Comparison of ENCODE assay signal across 7 mouse cellular contexts in genomic region chr5:34368551-34369290, GRCm38 (mm10). TPM values are rescaled to one million over a fixed set of nuclear protein-coding genes. Genes with fewer than 3 reads are reported as not detected.
DNase-seq lines count a peak whose midpoint lies in the region; ATAC-seq and TF ChIP-seq lines count a peak whose summit lies in the region.

No protein-coding gene starts in this region.

- peaks cover 15% of the 10 kb centered on the region for H3K4me1 ChIP-seq in liver, adult 2 months (ENCODE audit: control insufficient read depth, insufficient read depth, low read length)
- H3K4me1 ChIP-seq in embryonic facial prominence, embryonic 14.5 days (ENCODE audit: control insufficient read depth, insufficient read depth, low read length): peaks cover 14% of the 10 kb centered on the region
- H3K4me1 ChIP-seq in limb, embryonic 10.5 days: peaks cover 23% of the 10 kb centered on the region
- H3K4me1 ChIP-seq in neural tube, embryonic 13.5 days (replicated peaks): peaks cover 30% of the 10 kb centered on the region

- 42% methylated on average over 7 of the region's 7 CpGs for WGBS in liver, adult 2 months
- 77% methylated on average over 7 of the region's 7 CpGs for WGBS in embryonic facial prominence, embryonic 14.5 days
- 71% methylated on average over 7 of the region's 7 CpGs for WGBS in limb, embryonic 10.5 days
- 71% methylated on average over 7 of the region's 7 CpGs for WGBS in neural tube, embryonic 13.5 days

- H3K4me2 ChIP-seq in embryonic facial prominence, embryonic 14.5 days (ENCODE audit: low read depth, low read length): peak overlapping the region; percentile 59
- peak overlapping the region; percentile 56 for H3K4me2 ChIP-seq in neural tube, embryonic 13.5 days

- H3K9me3 ChIP-seq in embryonic facial prominence, embryonic 14.5 days (ENCODE audit: control insufficient read depth, low read length): no peaks in the 10 kb centered on the region
- no peaks in the 10 kb centered on the region for H3K9me3 ChIP-seq in limb, embryonic 10.5 days (replicated peaks)
- H3K9me3 ChIP-seq in neural tube, embryonic 13.5 days: no peaks in the 10 kb centered on the region

- peak; percentile 64 for DNase-seq in liver, adult 2 months (ENCODE audit: extremely low read depth, low read depth, low spot score)
- DNase-seq in liver: no peak
- no peak for DNase-seq in embryonic facial prominence, embryonic 14.5 days (ENCODE audit: low spot score)
- DNase-seq in limb, embryonic 10.5 days (ENCODE audit: low spot score): no peak
- DNase-seq in B cell, adult 2 months: no peak
- DNase-seq in urinary bladder, postnatal 25 days (ENCODE audit: low spot score): no peak

- ATAC-seq in embryonic facial prominence, embryonic 14.5 days (ENCODE audit: low read depth): no peak
- ATAC-seq in neural tube, embryonic 13.5 days (ENCODE audit: low read depth): no peak; the same call in 1 of the 2 replicates

- H3K27me3 ChIP-seq in liver, adult 2 months (ENCODE audit: control insufficient read depth, insufficient read depth, low read length): no peaks in the 10 kb centered on the region
- no peaks in the 10 kb centered on the region for H3K27me3 ChIP-seq in embryonic facial prominence, embryonic 14.5 days (replicated peaks; ENCODE audit: control insufficient read depth, insufficient read depth, low read length)
- no peaks in the 10 kb centered on the region for H3K27me3 ChIP-seq in limb, embryonic 10.5 days (ENCODE audit: low read depth, poor library complexity, severe bottlenecking)
- no peaks in the 10 kb centered on the region for H3K27me3 ChIP-seq in neural tube, embryonic 13.5 days

- H3K27ac ChIP-seq in liver, adult 2 months (replicated peaks; ENCODE audit: insufficient read depth, low read depth, low read length): peak overlapping the region; percentile 79
- peak overlapping the region; percentile 86 for H3K27ac ChIP-seq in embryonic facial prominence, embryonic 14.5 days (replicated peaks; ENCODE audit: low read depth, low read length)
- H3K27ac ChIP-seq in limb, embryonic 10.5 days: peak overlapping the region; percentile 92
- peak overlapping the region; percentile 84 for H3K27ac ChIP-seq in neural tube, embryonic 13.5 days (replicated peaks)

- peaks cover 25% of the 10 kb centered on the region for H3K79me2 ChIP-seq in liver, adult 2 months (ENCODE audit: control insufficient read depth, insufficient read depth, low read length)

- peak overlapping the region; percentile 79 for H3K4me3 ChIP-seq in liver, adult 2 months (ENCODE audit: insufficient read depth, low read depth, low read length)
- peak overlapping the region; percentile 91 for H3K4me3 ChIP-seq in embryonic facial prominence, embryonic 14.5 days (ENCODE audit: low read depth, low read length)
- H3K4me3 ChIP-seq in limb, embryonic 10.5 days: peak overlapping the region; percentile 91
- H3K4me3 ChIP-seq in neural tube, embryonic 13.5 days: peak overlapping the region; percentile 95

- TF ChIP-seq POLR2A in liver, adult 2 months (IDR thresholded peaks at IDR 0.05; ENCODE audit: extremely low read depth, insufficient read depth, low read length): no peak

- H3K36me3 ChIP-seq in liver, adult 2 months (ENCODE audit: control insufficient read depth, insufficient read depth, low read length): no peaks in the 10 kb centered on the region
- H3K36me3 ChIP-seq in embryonic facial prominence, embryonic 14.5 days (ENCODE audit: control insufficient read depth, insufficient read depth, low read length): 0 out of 2 replicates have a peak, but pooled peaks cover 6% of the 10 kb centered on the region
- peaks cover 18% of the 10 kb centered on the region for H3K36me3 ChIP-seq in limb, embryonic 10.5 days
- H3K36me3 ChIP-seq in neural tube, embryonic 13.5 days: peaks cover 7% of the 10 kb centered on the region; the same call in 1 of the 2 replicates

- no peak for TF ChIP-seq CTCF in liver, adult 2 months (IDR thresholded peaks at IDR 0.05; ENCODE audit: low read depth, low read length)

- H3K9ac ChIP-seq in liver, adult 2 months (ENCODE audit: low read depth, low read length): peak overlapping the region; percentile 80
- H3K9ac ChIP-seq in embryonic facial prominence, embryonic 14.5 days (ENCODE audit: low read depth, low read length): peak overlapping the region; percentile 67
- peak overlapping the region; percentile 70 for H3K9ac ChIP-seq in neural tube, embryonic 13.5 days

RNA-seq across cellular contexts. Expression of gene Fam193a, which starts 1.0 kb away (rescaled TPM):
- total RNA-seq in liver, adult 2 months (2014; rRNA removed): 10.2 and 12.6 TPM in 2 replicates
- 16.4 and 22.6 TPM in 2 replicates for polyA plus RNA-seq in liver, adult 2 months (2012; rRNA removed)
- polyA plus RNA-seq in embryonic facial prominence, embryonic 14.5 days (2014; fragmentation: Nextera tagmentation; extraction: Ambion mirVana): 15.2 and 15.7 TPM in 2 replicates
- 13.9 and 15.1 TPM in 2 replicates for polyA plus RNA-seq in limb, embryonic 10.5 days (2016; fragmentation: Nextera tagmentation; extraction: Ambion mirVana)
- 14.3 and 15.2 TPM in 2 replicates for polyA plus RNA-seq in neural tube, embryonic 13.5 days (2015; fragmentation: Nextera tagmentation; extraction: Ambion mirVana)

RNA-seq across cellular contexts. Expression of gene Rnf4, which starts 32.6 kb away (rescaled TPM):
- 76.7 and 78.3 TPM in 2 replicates for total RNA-seq in liver, adult 2 months (2014; rRNA removed)
- 46.2 and 50.6 TPM in 2 replicates for polyA plus RNA-seq in liver, adult 2 months (2012; rRNA removed)
- 147 and 162 TPM in 2 replicates for polyA plus RNA-seq in embryonic facial prominence, embryonic 14.5 days (2014; fragmentation: Nextera tagmentation; extraction: Ambion mirVana)
- polyA plus RNA-seq in limb, embryonic 10.5 days (2016; fragmentation: Nextera tagmentation; extraction: Ambion mirVana): 188 and 207 TPM in 2 replicates
- polyA plus RNA-seq in neural tube, embryonic 13.5 days (2015; fragmentation: Nextera tagmentation; extraction: Ambion mirVana): 134 and 135 TPM in 2 replicates
